Mouse (Mus musculus): ENCODE measurements around the gene Dleu7. TPM values are rescaled to one million over a fixed set of nuclear protein-coding genes. Genes with fewer than 3 reads are reported as not detected.

The Dleu7 gene
- 3.5 and 4.3 TPM in 2 replicates for polyA plus RNA-seq (2021; fragmentation: Nextera tagmentation)
- long read RNA-seq, experiment 1, partial matches to known transcripts: 3 of 6 reads
- long read RNA-seq, experiment 1, other reads (novel, unspliced or antisense): 0 of 6 reads
- long read RNA-seq, experiment 2, partial matches to known transcripts: 0 of 4 reads
- long read RNA-seq, experiment 2, other reads (novel, unspliced or antisense): 1 of 4 reads

GRCm38 (mm10) chr14:62292488-62293339, at the start of gene Dleu7, which contains the start of gene Rnaseh2b:
TSS of gene Dleu7 (minus strand) at chr14:62293047.
TSS of gene Rnaseh2b (plus strand) at chr14:62292589.

Other genes starting within 250 kb of the Dleu7 start
- gene Rnaseh2b, start 458 bp downstream of the Dleu7 start, polyA plus RNA-seq (2021; fragmentation: Nextera tagmentation): 13.0 and 13.9 TPM in 2 replicates
- 0.10 and 0.18 TPM in 2 replicates for gene Gucy1b2, start 163.2 kb upstream of the Dleu7 start, polyA plus RNA-seq (2021; fragmentation: Nextera tagmentation)